Mouse (Mus musculus) 3T3-L1 (cell line): ENCODE data around the gene Depdc5.
"Not testable (repeated sequence)": the region's sequence is repeated elsewhere in the genome, so short reads cannot be mapped to it uniquely, and the experiment has no call there.

ENCODE experiments used
- DNase-seq: peaks from one replicate; pipeline ENCODE4 v3.0.0-alpha.2; 2015; ENCODE audit warnings: low read depth, low spot score

Gene Depdc5

DNA sequence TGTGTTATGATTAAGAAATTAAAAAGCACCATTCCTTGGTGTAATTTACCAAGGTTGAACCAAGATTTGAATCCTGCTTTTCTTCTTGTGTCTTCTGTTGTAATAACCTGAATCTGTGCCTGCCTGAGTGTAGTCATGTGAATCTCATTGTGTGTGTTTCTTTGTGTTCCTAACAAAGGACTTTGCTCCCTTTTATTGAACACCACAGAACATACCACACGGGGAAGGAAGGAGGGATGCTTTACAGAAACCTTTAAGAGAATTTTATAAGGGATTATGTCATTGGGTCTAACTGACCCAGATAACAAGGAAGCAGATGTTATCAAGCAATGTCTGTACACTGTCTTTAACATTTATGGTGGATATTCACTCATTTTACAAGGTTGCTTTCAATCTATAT, 44.0 kb downstream of the Depdc5 start:
- no peak for DNase-seq

DNA sequence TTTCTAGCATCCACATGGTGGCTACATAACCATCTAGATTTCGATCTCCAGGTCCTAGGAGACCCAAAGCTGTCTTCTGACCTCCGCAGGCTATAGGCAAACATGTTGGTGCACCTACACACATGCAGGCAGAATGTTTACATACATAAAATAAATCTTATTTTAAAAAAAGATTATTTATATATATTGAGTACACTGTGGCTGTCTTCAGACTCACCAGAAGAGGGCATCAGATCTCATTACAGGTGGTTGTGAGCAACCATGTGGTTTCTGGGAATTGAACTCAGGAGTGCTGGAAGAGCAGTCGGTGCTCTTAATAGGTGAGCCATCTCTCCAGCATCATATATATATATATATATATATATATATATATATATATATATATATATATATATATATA, 50.6 kb downstream of the Depdc5 start:
- peak; percentile 47 for DNase-seq

- not testable (repeated sequence) for DNase-seq
Observed at GRCm38 (mm10) chr5:32919281-32919680, 55.8 kb downstream of the Depdc5 start.

- DNase-seq: no peak
Observed at GRCm38 (mm10) chr5:32922906-32923305, 59.4 kb downstream of the Depdc5 start.

- peak; percentile 93 for DNase-seq
Observed at GRCm38 (mm10) chr5:32930761-32931160, 67.3 kb downstream of the Depdc5 start.

GRCm38 (mm10) chr5:32934654-32935053, 71.2 kb downstream of the Depdc5 start:
- peak; percentile 69 for DNase-seq

DNA sequence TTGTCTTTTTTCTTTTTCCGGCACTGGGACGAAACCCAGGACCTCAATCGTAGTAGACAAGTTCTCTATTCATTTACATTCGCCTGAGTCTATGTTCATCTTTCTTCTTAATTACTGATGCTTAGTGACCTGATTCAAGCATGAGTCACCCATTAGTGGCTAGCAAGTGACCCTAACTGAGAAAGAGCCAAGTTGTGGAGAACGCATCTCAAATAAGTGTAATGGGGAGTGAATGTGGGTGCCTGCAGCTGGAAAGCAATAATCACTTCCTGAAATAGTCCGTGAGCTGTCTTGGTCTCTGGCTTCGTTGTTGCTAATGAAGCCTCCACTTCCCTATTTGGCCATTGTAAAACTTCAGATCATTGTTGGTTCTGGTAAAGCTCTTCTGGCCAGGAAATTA, 77.1 kb downstream of the Depdc5 start:
- DNase-seq: no peak

DNA sequence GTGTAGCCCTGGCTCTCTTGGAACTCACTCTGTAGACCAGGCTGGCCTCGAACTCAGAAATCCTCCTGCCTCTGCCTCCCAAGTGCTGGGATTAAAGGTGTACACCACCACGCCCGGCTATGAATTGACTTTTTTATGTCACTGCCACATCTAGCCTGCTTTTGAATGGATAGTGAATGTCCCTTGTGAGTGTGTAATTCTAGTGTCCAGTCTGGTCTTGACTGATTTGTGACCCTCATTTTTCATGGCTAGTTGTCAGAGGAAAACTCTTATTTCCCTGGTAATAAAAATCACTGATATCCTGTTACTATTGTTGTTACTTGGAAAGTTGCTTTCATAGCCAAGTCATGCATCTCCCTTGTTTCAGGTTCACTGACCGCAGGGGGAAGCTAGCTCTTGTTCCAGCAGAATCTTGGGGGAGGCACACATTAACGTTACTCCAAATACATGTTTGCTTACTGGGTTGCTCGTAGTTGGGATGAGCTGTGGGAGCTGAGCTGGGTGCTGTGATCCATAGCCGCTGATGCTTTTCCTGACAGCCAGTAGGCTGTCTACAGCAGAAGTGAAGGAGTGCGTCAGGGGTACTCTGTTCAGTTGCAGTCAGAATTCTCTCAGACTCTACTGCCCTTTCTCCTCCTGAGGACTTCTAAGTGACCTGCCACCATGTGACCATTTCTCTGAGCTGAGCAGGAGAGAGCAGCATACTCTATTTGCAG, 77.9 kb downstream of the Depdc5 start:
- no peak for DNase-seq

DNA sequence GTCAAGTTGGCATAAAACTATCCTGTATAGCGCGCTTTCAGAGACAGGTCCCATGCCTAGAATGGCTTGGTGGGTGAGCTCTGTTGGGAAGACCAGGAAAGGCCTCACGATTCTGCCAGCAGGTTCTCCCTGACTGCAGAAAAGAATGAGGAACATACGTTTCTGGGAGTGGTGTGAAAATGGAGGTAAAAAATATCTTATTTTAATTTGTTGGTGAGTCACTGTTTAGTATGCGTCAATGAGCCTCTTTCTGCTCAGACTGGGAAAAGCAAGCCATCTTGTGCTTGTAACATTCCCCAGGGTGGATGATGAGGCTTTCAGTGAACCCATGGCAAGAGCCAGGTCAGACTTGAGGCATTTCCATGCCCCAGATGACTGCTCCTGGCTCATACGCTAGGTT, 86.6 kb downstream of the Depdc5 start:
- DNase-seq: no peak

- no peak for DNase-seq
Observed at GRCm38 (mm10) chr5:32950702-32951274, 87.3 kb downstream of the Depdc5 start.

- DNase-seq: no peak
Observed at GRCm38 (mm10) chr5:32955716-32956115, 92.2 kb downstream of the Depdc5 start.

GRCm38 (mm10) chr5:32961616-32962015, 98.1 kb downstream of the Depdc5 start:
- DNase-seq: no peak

- no peak for DNase-seq
Observed at GRCm38 (mm10) chr5:32962581-32962980, 99.1 kb downstream of the Depdc5 start.

DNA sequence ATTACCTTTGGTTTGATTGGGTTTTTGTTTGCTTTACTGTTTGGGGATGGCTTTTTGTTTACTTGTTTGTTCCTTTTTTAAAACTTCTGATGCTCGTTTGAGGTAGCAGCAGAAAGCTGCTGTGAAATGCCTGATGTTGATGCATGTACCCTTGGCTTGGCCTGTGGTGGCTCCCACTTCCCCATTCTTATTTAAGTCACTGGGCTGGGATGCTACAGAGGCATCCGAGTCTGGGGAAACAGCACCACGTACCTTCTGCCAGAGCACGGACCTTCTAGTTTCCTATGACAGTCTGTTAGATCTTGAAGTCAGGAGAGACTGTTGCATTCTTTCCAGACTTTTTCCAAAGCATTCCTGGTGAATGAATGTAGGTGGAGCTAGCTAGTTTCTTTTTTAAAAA, 113.0 kb downstream of the Depdc5 start:
- no peak for DNase-seq

DNA sequence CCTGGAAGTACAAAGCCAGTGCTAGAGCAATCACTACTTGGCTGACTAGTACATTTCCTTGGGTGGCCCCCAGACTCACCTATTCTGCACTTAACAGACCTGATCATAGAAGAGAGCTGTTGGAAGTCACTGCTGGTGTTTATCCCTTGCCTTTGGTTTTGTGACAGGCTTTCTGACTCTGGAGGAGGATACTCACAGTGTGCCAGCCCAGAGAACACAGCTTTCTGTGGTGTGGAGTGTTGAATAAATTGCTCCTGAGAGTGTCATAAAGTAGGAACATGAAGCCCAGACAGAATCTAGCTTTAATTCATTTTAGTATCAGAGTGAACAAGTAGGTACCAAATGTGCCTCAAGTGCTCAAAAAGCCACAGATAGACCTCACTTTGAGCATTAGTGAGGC, 113.7 kb downstream of the Depdc5 start:
- no peak for DNase-seq

GRCm38 (mm10) chr5:32985379-32985778, 121.9 kb downstream of the Depdc5 start:
- DNase-seq: no peak

DNA sequence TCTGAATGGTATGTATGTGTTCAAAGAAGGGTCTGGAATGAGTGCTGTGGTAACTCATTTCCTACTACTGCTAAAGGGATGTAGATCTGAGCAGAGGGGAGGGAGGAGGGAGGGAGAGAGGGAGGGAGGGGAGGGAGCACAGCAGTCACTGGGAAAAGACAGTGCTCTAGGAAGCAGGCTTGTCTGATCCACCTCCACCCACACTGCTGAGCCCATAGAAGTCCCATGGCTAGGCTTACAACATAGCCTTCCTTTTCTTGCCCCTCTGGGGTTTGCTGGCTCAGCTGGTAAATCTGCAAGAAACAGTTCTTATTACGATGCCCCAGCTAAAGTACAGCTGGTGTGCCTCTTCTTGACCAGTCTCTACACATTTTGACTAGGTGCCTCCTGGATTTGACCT, 124.4 kb downstream of the Depdc5 start:
- no peak for DNase-seq

DNA sequence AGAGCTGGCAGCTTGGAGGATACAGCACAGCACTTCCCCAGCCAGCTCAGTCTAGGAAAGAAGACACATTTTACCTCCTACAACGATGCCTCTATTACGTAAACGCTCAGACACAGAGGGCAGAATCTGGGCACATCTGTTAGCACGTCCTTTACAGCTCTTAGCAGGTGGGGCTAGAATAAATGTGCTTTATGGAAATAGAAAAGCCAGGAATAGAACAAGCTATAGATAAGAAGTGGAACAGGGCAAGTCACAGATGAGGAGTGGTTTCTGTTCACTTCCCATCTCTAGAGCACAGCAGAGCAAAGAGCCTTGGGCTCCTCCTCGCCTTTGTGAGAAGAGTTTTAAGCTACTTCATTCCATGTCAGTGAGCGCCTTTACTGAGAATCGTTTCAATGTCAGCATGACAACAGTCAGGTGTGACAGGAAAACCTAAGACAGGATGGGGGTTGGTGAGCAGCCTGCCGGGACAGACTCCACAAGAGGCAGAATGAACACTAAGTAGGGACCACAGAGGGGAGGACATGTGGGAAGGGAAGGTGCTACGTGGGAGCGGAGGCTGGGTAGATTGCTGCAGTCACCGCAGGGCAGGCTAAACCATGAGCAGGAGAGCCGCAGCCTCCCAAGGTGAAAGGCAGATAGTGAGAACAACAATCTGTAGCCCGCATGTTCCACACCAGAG, 126.6 kb downstream of the Depdc5 start:
- DNase-seq: no peak

- DNase-seq: no peak
Observed at GRCm38 (mm10) chr5:32991152-32991551, 127.7 kb downstream of the Depdc5 start.

- no peak for DNase-seq
Observed at GRCm38 (mm10) chr5:32994471-32994870, 131.0 kb downstream of the Depdc5 start.

DNA sequence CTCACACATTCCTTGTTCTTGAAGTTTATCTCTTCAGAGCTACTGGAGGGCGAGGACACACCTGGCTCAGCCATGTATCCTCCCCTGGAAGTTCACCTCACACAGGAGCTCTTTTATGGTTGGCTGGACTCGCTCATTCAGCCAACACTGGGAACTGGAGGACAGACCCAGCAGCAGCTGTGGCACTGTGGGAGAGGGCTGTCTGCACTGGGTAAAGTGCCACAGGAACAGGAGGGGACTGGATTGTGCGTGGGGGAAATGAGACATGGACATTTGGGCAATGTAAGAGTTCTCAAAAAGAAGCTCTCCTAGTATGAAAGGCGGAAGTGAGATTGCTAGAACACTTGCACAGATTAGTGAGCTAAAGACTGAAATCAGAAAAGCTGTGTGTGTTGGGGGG, 132.3 kb downstream of the Depdc5 start:
- no peak for DNase-seq

DNA sequence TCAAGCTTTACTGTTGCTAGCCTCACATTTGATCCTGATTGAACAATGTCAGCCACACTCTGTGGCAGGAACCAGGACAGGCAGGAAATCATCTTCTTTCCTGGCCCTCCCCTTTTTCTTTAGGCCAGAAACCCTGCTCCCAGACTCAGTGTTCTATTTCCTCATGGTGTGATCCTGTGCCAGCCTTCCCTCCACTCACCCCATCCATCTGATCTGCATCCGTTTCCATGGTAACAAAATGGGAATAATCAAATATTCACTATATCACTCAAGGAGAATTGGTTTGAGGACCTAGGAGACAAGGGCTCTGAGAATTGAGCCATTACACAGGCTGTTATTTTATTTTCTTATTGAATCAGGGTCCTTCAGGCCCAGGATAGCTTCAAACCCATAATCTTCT, 133.1 kb downstream of the Depdc5 start:
- no peak for DNase-seq

GRCm38 (mm10) chr5:32997686-32998085, 134.2 kb downstream of the Depdc5 start:
- DNase-seq: peak; percentile 25
